Mouse (Mus musculus): ENCODE measurements at regions not wholly inside any gene's neighbourhood (a gene's known extent, or its start where the extent isn't known, plus 50 kb on each side); places are given as distances from the start of the nearest gene placed in this dataset.

GRCm38 (mm10) chr9:33930286-33930685 lies 555.4 kb upstream of the Kirrel3 start:
- no peak for TF ChIP-seq CTCF (conservative IDR thresholded peaks at IDR 0.05; ENCODE audit: low read length)
- no peak for TF ChIP-seq POU5F1 (IDR thresholded peaks at IDR 0.05; ENCODE audit: borderline replicate concordance, low read length)
